Mouse (Mus musculus) common myeloid progenitor, adult 5-6 weeks (primary cell): ENCODE measurements around the gene Papolg. TPM values are rescaled to one million over a fixed set of nuclear protein-coding genes. Genes with fewer than 3 reads are reported as not detected.

Source experiments
- total RNA-seq: library from RNA; stranded (forward); fragments of 200-1000, 187-1606 nt; gene quantifications from 2 replicates; pipeline ENCODE4 v1.2.3, GENCODE M21; 2017

Papolg gene
- total RNA-seq, 1 experiment from 2014 or later: 26.6 TPM

Other genes starting within 250 kb of the Papolg start
- 44.6 and 73.4 TPM in 2 replicates for gene Pus10, start 229.6 kb downstream of the Papolg start, total RNA-seq
- gene Pex13, start 229.3 kb downstream of the Papolg start, total RNA-seq: 16.9 and 23.2 TPM in 2 replicates
- 12.0 and 17.2 TPM in 2 replicates for gene Rel, start 124.3 kb downstream of the Papolg start, total RNA-seq
- not detected in 2 replicates for gene A830031A19Rik, start 179.8 kb upstream of the Papolg start, total RNA-seq
- gene Bcl11a, start 182.8 kb upstream of the Papolg start, total RNA-seq: 66.2 and 92.3 TPM in 2 replicates